Comparison of ENCODE assay signal across 8 mouse cellular contexts in genomic region chr7:24593621-24594308, GRCm38 (mm10). TPM values are rescaled to one million over a fixed set of nuclear protein-coding genes. Genes with fewer than 3 reads are reported as not detected.
DNase-seq lines count a peak whose midpoint lies in the region; ATAC-seq and TF ChIP-seq lines count a peak whose summit lies in the region.

No protein-coding gene starts in this region.

- H3K9me3 ChIP-seq in embryonic facial prominence, embryonic 15.5 days (replicated peaks): no peaks in the 10 kb centered on the region
- H3K9me3 ChIP-seq in heart, embryonic 11.5 days (replicated peaks; ENCODE audit: control insufficient read depth, low read length): no peaks in the 10 kb centered on the region
- no peaks in the 10 kb centered on the region for H3K9me3 ChIP-seq in kidney, embryonic 14.5 days (ENCODE audit: control insufficient read depth, low read length)
- H3K9me3 ChIP-seq in liver, embryonic 15.5 days (replicated peaks): no peaks in the 10 kb centered on the region

- peak; percentile 77; the same call in 1 of the 2 replicates for TF ChIP-seq POLR2A in bone marrow, adult 2 months (IDR thresholded peaks at IDR 0.05; ENCODE audit: borderline replicate concordance, control insufficient read depth, low read depth, low read length)

- WGBS in bone marrow, adult 2 months: under 1% methylated on average over 39 of the region's 39 CpGs
- 1% methylated on average over 39 of the region's 39 CpGs for WGBS in embryonic facial prominence, embryonic 15.5 days
- WGBS in heart, embryonic 11.5 days (ENCODE audit: insufficient replicate concordance): 2% methylated on average over 39 of the region's 39 CpGs
- WGBS in kidney, embryonic 14.5 days: 2% methylated on average over 39 of the region's 39 CpGs
- 1% methylated on average over 39 of the region's 39 CpGs for WGBS in liver, embryonic 15.5 days (ENCODE audit: insufficient replicate concordance)

- peak; percentile 90 for ATAC-seq in embryonic facial prominence, embryonic 15.5 days (ENCODE audit: insufficient number of reproducible peaks, low FRiP score, low TSS enrichment, low read depth)
- peak; percentile 75; the same call in 1 of the 2 replicates for ATAC-seq in heart, embryonic 11.5 days (replicated peaks; ENCODE audit: insufficient number of reproducible peaks, low FRiP score, low TSS enrichment)
- peak; percentile 89 for ATAC-seq in kidney, embryonic 14.5 days (ENCODE audit: low FRiP score, low TSS enrichment)
- peak; percentile 82 for ATAC-seq in liver, embryonic 15.5 days (ENCODE audit: insufficient read depth)

- H3K9ac ChIP-seq in embryonic facial prominence, embryonic 15.5 days: peak overlapping the region; percentile 64
- peak overlapping the region; percentile 73 for H3K9ac ChIP-seq in heart, embryonic 11.5 days (ENCODE audit: low read depth, low read length)
- H3K9ac ChIP-seq in kidney, embryonic 14.5 days (ENCODE audit: low read depth, low read length): peak overlapping the region; percentile 65
- H3K9ac ChIP-seq in liver, embryonic 15.5 days: peak overlapping the region; percentile 68

- 0 out of 2 replicates have a peak, but pooled peaks cover 2% of the 10 kb centered on the region for H3K27me3 ChIP-seq in embryonic facial prominence, embryonic 15.5 days
- peaks cover 18% of the 10 kb centered on the region for H3K27me3 ChIP-seq in heart, embryonic 11.5 days (ENCODE audit: control insufficient read depth, insufficient read depth, low read length)
- H3K27me3 ChIP-seq in kidney, embryonic 14.5 days (ENCODE audit: control insufficient read depth, insufficient read depth, low read length): no peaks in the 10 kb centered on the region
- H3K27me3 ChIP-seq in liver, embryonic 15.5 days: no peaks in the 10 kb centered on the region
- no peaks in the 10 kb centered on the region for H3K27me3 ChIP-seq in splenic B cell, adult 2 months (ENCODE audit: control insufficient read depth, insufficient read depth, low read length, poor library complexity, severe bottlenecking)

- no peak for TF ChIP-seq CTCF in bone marrow, adult 2 months (IDR thresholded peaks at IDR 0.05; ENCODE audit: control insufficient read depth, insufficient read depth, low read length)

- no peaks in the 10 kb centered on the region for H3K36me3 ChIP-seq in embryonic facial prominence, embryonic 15.5 days
- no peaks in the 10 kb centered on the region for H3K36me3 ChIP-seq in heart, embryonic 11.5 days (ENCODE audit: control insufficient read depth, insufficient read depth, low read length)
- H3K36me3 ChIP-seq in kidney, embryonic 14.5 days (ENCODE audit: control insufficient read depth, insufficient read depth, low read length): 0 out of 2 replicates have a peak, but pooled peaks cover 3% of the 10 kb centered on the region
- H3K36me3 ChIP-seq in liver, embryonic 15.5 days (replicated peaks): no peaks in the 10 kb centered on the region
- no peaks in the 10 kb centered on the region for H3K36me3 ChIP-seq in splenic B cell, adult 2 months (ENCODE audit: control insufficient read depth, insufficient read depth, low read length, poor library complexity, severe bottlenecking)

- peak overlapping the region; percentile 64 for H3K4me3 ChIP-seq in bone marrow, adult 2 months (replicated peaks; ENCODE audit: control insufficient read depth, low read depth, low read length)
- H3K4me3 ChIP-seq in embryonic facial prominence, embryonic 15.5 days (replicated peaks): peak overlapping the region; percentile 70
- H3K4me3 ChIP-seq in heart, embryonic 11.5 days (ENCODE audit: low read depth, low read length): peak overlapping the region; percentile 70
- peak overlapping the region; percentile 60 for H3K4me3 ChIP-seq in kidney, embryonic 14.5 days (ENCODE audit: low read length)
- peak overlapping the region; percentile 65 for H3K4me3 ChIP-seq in liver, embryonic 15.5 days (replicated peaks)

- H3K27ac ChIP-seq in bone marrow, adult 2 months (ENCODE audit: control insufficient read depth, insufficient read depth, low read depth, low read length, poor library complexity): peak overlapping the region; percentile 57
- H3K27ac ChIP-seq in embryonic facial prominence, embryonic 15.5 days (replicated peaks): no peak overlapping the region
- no peak overlapping the region for H3K27ac ChIP-seq in heart, embryonic 11.5 days (ENCODE audit: low read depth, low read length)
- no peak overlapping the region for H3K27ac ChIP-seq in kidney, embryonic 14.5 days (ENCODE audit: low read depth, low read length)
- 0 out of 2 replicates have a peak overlapping the region, but pooled peaks have one; percentile 48 for H3K27ac ChIP-seq in liver, embryonic 15.5 days (replicated peaks)

- no peaks in the 10 kb centered on the region; the same call in none of the 2 replicates for H3K4me1 ChIP-seq in bone marrow, adult 2 months (ENCODE audit: control insufficient read depth, insufficient read depth, low read length)
- H3K4me1 ChIP-seq in embryonic facial prominence, embryonic 15.5 days: peaks cover 10% of the 10 kb centered on the region
- H3K4me1 ChIP-seq in heart, embryonic 11.5 days (ENCODE audit: control insufficient read depth, insufficient read depth, low read length): peaks cover 3% of the 10 kb centered on the region; the same call in 1 of the 2 replicates
- peaks cover 29% of the 10 kb centered on the region for H3K4me1 ChIP-seq in kidney, embryonic 14.5 days (ENCODE audit: control insufficient read depth, insufficient read depth, low read length)
- H3K4me1 ChIP-seq in liver, embryonic 15.5 days (replicated peaks): peaks cover 67% of the 10 kb centered on the region

- DNase-seq in CD4-positive helper T cell, adult 2 months (ENCODE audit: low read depth, low spot score): peak; percentile 82
- peak; percentile 80 for DNase-seq in neural tube, embryonic 10.5 days (ENCODE audit: extremely low spot score, low spot score)
- peak; percentile 74 for DNase-seq in splenic B cell, adult 2 months (ENCODE audit: low read depth, low spot score)

- peak overlapping the region; percentile 68 for H3K4me2 ChIP-seq in embryonic facial prominence, embryonic 15.5 days (replicated peaks)
- H3K4me2 ChIP-seq in heart, embryonic 11.5 days: peak overlapping the region; percentile 85
- H3K4me2 ChIP-seq in kidney, embryonic 14.5 days (replicated peaks; ENCODE audit: low read depth, low read length): peak overlapping the region; percentile 69
- H3K4me2 ChIP-seq in liver, embryonic 15.5 days: peak overlapping the region; percentile 91

RNA-seq across cellular contexts. Expression of gene Zfp575, which starts 6.3 kb away (rescaled TPM):
- polyA plus RNA-seq in bone marrow, adult 2 months (2011; ENCODE audit: insufficient read depth, insufficient read length, low replicate concordance, missing spikeins): not detected in 2 replicates
- 6.9 and 7.9 TPM in 2 replicates for polyA plus RNA-seq in embryonic facial prominence, embryonic 15.5 days (2015; fragmentation: Nextera tagmentation; extraction: Ambion mirVana)
- 0.42 and 0.44 TPM in 2 replicates for polyA plus RNA-seq in heart, embryonic 11.5 days (2014; fragmentation: Nextera tagmentation; extraction: Ambion mirVana)
- polyA plus RNA-seq in kidney, embryonic 14.5 days (2014; fragmentation: Nextera tagmentation; extraction: Ambion mirVana): 2.5 and 3.0 TPM in 2 replicates
- 0.22 and 0.24 TPM in 2 replicates for polyA plus RNA-seq in liver, embryonic 15.5 days (2015; fragmentation: Nextera tagmentation; extraction: Ambion mirVana)

RNA-seq across cellular contexts. Expression of gene Ethe1, which starts 6.4 kb away (rescaled TPM):
- polyA plus RNA-seq in bone marrow, adult 2 months (2011; ENCODE audit: insufficient read depth, insufficient read length, low replicate concordance, missing spikeins): 15.8 and 25.9 TPM in 2 replicates
- 27.3 and 27.8 TPM in 2 replicates for polyA plus RNA-seq in embryonic facial prominence, embryonic 15.5 days (2015; fragmentation: Nextera tagmentation; extraction: Ambion mirVana)
- 23.4 and 23.9 TPM in 2 replicates for polyA plus RNA-seq in heart, embryonic 11.5 days (2014; fragmentation: Nextera tagmentation; extraction: Ambion mirVana)
- 51.8 and 53.6 TPM in 2 replicates for polyA plus RNA-seq in kidney, embryonic 14.5 days (2014; fragmentation: Nextera tagmentation; extraction: Ambion mirVana)
- polyA plus RNA-seq in liver, embryonic 15.5 days (2015; fragmentation: Nextera tagmentation; extraction: Ambion mirVana): 27.1 and 28.9 TPM in 2 replicates

RNA-seq across cellular contexts. Expression of gene Phldb3, which starts 16.8 kb away (rescaled TPM):
- polyA plus RNA-seq in bone marrow, adult 2 months (2011; ENCODE audit: insufficient read depth, insufficient read length, low replicate concordance, missing spikeins): 7.2 and 8.2 TPM in 2 replicates
- 1.1 and 1.4 TPM in 2 replicates for polyA plus RNA-seq in embryonic facial prominence, embryonic 15.5 days (2015; fragmentation: Nextera tagmentation; extraction: Ambion mirVana)
- polyA plus RNA-seq in heart, embryonic 11.5 days (2014; fragmentation: Nextera tagmentation; extraction: Ambion mirVana): 0.06 TPM in 1 of 2 replicates, not detected in the other
- polyA plus RNA-seq in kidney, embryonic 14.5 days (2014; fragmentation: Nextera tagmentation; extraction: Ambion mirVana): 0.24 and 0.32 TPM in 2 replicates
- 0.10 and 0.12 TPM in 2 replicates for polyA plus RNA-seq in liver, embryonic 15.5 days (2015; fragmentation: Nextera tagmentation; extraction: Ambion mirVana)

RNA-seq across cellular contexts. Expression of gene Lypd3, which starts 42.6 kb away (rescaled TPM):
- polyA plus RNA-seq in bone marrow, adult 2 months (2011; ENCODE audit: insufficient read depth, insufficient read length, low replicate concordance, missing spikeins): not detected in 2 replicates
- polyA plus RNA-seq in embryonic facial prominence, embryonic 15.5 days (2015; fragmentation: Nextera tagmentation; extraction: Ambion mirVana): 94.6 and 109 TPM in 2 replicates
- polyA plus RNA-seq in heart, embryonic 11.5 days (2014; fragmentation: Nextera tagmentation; extraction: Ambion mirVana): 0.09 TPM in 1 of 2 replicates, not detected in the other
- polyA plus RNA-seq in kidney, embryonic 14.5 days (2014; fragmentation: Nextera tagmentation; extraction: Ambion mirVana): 0.27 and 0.76 TPM in 2 replicates
- polyA plus RNA-seq in liver, embryonic 15.5 days (2015; fragmentation: Nextera tagmentation; extraction: Ambion mirVana): not detected in 2 replicates

RNA-seq across cellular contexts. Expression of gene Xrcc1, which starts 47.7 kb away (rescaled TPM):
- 67.2 and 129 TPM in 2 replicates for polyA plus RNA-seq in bone marrow, adult 2 months (2011; ENCODE audit: insufficient read depth, insufficient read length, low replicate concordance, missing spikeins)
- polyA plus RNA-seq in embryonic facial prominence, embryonic 15.5 days (2015; fragmentation: Nextera tagmentation; extraction: Ambion mirVana): 122 and 127 TPM in 2 replicates
- polyA plus RNA-seq in heart, embryonic 11.5 days (2014; fragmentation: Nextera tagmentation; extraction: Ambion mirVana): 69.8 and 76.6 TPM in 2 replicates
- polyA plus RNA-seq in kidney, embryonic 14.5 days (2014; fragmentation: Nextera tagmentation; extraction: Ambion mirVana): 109 and 136 TPM in 2 replicates
- polyA plus RNA-seq in liver, embryonic 15.5 days (2015; fragmentation: Nextera tagmentation; extraction: Ambion mirVana): 41.1 and 48.9 TPM in 2 replicates

Comparison
In these comparisons a context has a peak if more than half of its experiments do, and no peak if none do; other contexts are left out.
1. H3K27ac ChIP-seq: peak in bone marrow, adult 2 months (single experiment) and liver, embryonic 15.5 days (single experiment); none in embryonic facial prominence, embryonic 15.5 days (single experiment), heart, embryonic 11.5 days (single experiment) and kidney, embryonic 14.5 days (single experiment).
2. Peak in every context shown above with its lines, with median percentiles within 50 percentile points of each other: DNase-seq, H3K4me3 ChIP-seq, ATAC-seq, H3K4me2 ChIP-seq and H3K9ac ChIP-seq.